Mouse (Mus musculus): ENCODE measurements around the gene Txk. TPM values are rescaled to one million over a fixed set of nuclear protein-coding genes. Genes with fewer than 3 reads are reported as not detected.
A peak's percentile ranks its signal among the peaks of the same experiment; 100 is the strongest.

Txk gene
- polyA plus RNA-seq, 1 experiment: 0.16 TPM

DNA sequence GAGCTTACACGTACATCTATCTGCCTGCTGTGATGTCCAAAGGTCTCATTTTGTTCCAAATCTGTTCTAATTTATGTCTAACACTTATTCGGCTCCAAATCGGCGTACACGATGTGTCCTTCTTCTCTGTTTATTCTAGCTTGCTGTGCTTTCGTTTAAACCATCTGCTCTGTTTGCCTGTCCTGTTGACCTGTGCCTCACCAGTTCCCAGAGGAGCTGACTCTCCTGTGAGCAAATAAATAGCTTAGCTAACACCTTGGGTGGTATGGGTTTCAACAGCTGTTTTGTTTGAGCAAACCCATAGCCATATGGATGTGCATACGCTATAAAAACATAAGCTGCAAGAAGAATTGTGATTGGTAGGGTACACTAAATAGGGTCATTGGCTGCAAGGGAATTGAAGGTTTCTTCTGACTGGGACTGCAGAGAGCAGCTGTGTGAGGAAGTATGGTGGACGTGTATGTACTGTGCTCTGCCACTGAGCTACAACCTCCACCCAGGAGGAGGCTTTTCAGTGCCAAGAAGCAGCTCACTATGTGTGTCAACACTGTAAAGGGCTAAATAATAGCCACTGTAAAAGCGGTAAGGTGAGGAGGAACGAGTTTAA, 99.4 kb downstream of the Txk start:
- Histone ChIP-seq H3K27ac (ENCODE audit: insufficient read depth, low read length) (no peak overlapping the region), H3K4me3 (ENCODE audit: insufficient read depth, low read length) (no peak overlapping the region)
- TF ChIP-seq CTCF (IDR thresholded peaks at IDR 0.05; ENCODE audit: borderline replicate concordance, insufficient read depth, low read length): no peak
- TF ChIP-seq POLR2A (IDR thresholded peaks at IDR 0.05; ENCODE audit: low read depth, low read length): no peak

DNA sequence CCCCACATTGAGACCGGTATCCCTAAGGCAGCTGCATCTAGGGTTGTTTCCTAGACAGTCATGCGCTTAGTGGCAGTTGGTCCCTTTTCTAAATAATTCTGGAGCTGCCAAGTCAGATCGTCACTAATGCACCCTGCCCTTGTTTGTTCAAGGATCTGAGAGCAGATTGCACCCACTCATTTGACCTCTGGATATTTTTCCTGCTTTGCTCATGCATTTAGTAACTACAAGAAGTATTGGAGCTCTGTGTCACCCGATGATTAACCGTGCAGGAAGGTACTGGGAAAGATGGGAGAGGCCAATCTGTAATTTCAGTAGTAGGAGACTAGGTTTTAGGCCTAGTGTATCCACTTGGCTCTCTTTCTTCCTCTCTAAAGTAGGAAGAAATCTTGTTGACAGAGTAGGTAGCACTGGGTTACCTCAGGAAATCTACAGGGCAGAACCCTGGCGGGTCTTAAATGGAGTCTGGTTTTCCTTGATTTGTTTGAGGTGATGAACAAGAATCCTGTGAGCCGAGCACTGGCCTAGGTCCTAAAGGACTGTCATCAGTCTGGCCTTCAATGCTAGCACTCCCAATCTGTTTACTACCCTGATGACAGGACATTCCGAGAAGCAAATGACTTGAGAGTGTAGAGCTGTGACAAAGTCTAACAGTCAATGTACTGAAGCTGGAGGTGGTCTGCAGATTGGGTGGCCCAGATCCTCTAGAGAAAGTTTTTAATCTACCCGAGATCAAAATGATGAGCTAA, 103.4 kb downstream of the Txk start:
- Histone ChIP-seq H3K4me1 (ENCODE audit: control insufficient read depth, insufficient read depth, low read length) (peaks cover 2% of the 10 kb centered on the region; the same call in 1 of the 2 replicates), H3K4me3 (ENCODE audit: insufficient read depth, low read length) (peak overlapping the region; percentile 67), H3K27ac (ENCODE audit: insufficient read depth, low read length) (peak overlapping the region; percentile 85)
- TF ChIP-seq CTCF (IDR thresholded peaks at IDR 0.05; ENCODE audit: borderline replicate concordance, insufficient read depth, low read length): no peak
- TF ChIP-seq POLR2A (IDR thresholded peaks at IDR 0.05; ENCODE audit: low read depth, low read length): no peak

More for the DNA sequence above, 99.4 kb downstream of the Txk start:
- H3K4me1 ChIP-seq (ENCODE audit: control insufficient read depth, insufficient read depth, low read length): peaks cover 2% of the 10 kb centered on the region; the same call in 1 of the 2 replicates

DNA sequence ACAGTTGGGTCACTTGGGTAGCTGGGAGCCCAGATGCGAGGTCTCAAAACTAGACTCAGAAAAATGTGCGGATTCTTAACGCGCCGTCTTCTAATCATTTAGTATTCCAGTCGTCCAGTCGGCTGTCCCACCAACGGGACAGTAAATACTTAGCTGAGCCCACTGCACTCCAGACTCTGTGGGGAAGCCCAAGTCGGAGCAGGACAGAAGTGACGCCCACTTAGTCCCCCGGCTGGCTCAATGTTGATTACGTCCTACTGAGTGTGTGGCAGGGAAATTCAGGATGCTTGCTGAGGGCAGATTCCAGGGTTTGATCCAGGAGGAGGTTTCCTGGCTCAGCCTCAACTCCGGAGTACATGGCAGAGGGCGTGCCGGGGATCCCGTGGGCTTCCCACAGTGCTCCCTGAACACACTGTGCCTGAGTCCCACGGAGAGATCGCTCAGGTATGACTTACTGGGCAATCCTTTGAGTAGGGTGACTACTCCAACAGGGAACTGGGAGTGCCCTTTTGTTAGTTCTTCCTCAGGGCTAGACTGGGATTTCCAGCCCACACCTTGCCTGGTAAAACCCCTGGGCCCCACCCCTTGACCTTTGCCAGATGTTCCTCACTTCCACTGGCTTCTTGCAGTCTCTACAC, 104.5 kb downstream of the Txk start:
- peak overlapping the region; percentile 85; the same call in 1 of the 2 replicates for H3K27ac ChIP-seq (ENCODE audit: insufficient read depth, low read length)
- TF ChIP-seq CTCF (IDR thresholded peaks at IDR 0.05; ENCODE audit: borderline replicate concordance, insufficient read depth, low read length): no peak
- TF ChIP-seq POLR2A (IDR thresholded peaks at IDR 0.05; ENCODE audit: low read depth, low read length): no peak
- H3K4me1 ChIP-seq (ENCODE audit: control insufficient read depth, insufficient read depth, low read length): peaks cover 2% of the 10 kb centered on the region; the same call in 1 of the 2 replicates
- peak overlapping the region; percentile 67 for H3K4me3 ChIP-seq (ENCODE audit: insufficient read depth, low read length)

DNA sequence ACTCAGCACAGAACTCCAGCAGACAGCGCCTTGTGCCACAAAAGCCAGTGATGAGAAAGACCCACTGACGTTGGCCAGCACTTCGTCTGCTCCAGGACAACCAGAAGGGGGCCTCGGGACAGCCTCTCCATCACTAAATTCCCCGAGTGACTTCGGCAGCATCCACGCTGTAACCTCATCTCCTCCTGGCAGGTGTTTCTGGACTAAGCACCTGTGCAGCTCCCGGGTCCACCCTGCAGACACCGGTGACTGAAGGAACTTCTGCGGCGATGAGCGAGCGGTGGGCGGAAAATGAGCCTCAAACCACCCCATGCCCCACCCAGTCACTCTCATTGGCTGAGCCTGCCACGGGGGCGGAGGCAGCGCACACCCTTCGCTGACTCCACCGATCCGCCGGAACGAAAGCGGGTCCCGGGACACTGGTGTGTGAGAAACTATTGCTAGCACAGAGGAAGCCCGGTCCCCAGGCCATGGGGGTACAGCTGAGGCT, 105.1 kb downstream of the Txk start, which contains the start of gene Nipal1:
Gene Nipal1, plus strand, starts transcription at position 378 of the 490 bp plus-strand sequence.
- H3K4me3 ChIP-seq (ENCODE audit: insufficient read depth, low read length): peak within 1 kb of the TSS; percentile 67
- peaks cover 2% of the 10 kb centered on the region; the same call in 1 of the 2 replicates for H3K4me1 ChIP-seq (ENCODE audit: control insufficient read depth, insufficient read depth, low read length)
- TF ChIP-seq POLR2A (IDR thresholded peaks at IDR 0.05; ENCODE audit: low read depth, low read length) (peak; percentile 54; the same call in 1 of the 2 replicates), CTCF (IDR thresholded peaks at IDR 0.05; ENCODE audit: borderline replicate concordance, insufficient read depth, low read length) (no peak)
- peak within 1 kb of the TSS; percentile 85 for H3K27ac ChIP-seq (ENCODE audit: insufficient read depth, low read length)

DNA sequence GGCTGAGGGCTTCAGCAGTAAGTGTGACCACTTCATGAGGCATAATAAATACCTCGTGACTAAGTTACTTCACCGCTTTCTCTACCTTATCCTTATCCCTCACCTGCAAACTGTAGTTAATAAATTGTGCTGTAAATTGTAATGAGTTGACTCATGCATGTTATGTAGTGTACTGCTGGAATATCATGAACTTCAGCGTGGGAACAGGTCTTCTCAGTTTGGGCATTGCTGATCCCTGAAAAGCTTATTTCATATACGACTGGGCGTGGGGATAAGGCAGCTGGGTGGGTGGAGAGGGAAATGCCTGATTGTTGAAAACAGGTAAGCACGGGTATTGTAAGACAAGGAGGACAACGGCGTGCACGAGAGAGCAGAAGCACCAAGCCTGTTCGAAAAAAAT, 105.6 kb downstream of the Txk start:
- Histone ChIP-seq H3K4me1 (ENCODE audit: control insufficient read depth, insufficient read depth, low read length) (peaks cover 2% of the 10 kb centered on the region; the same call in 1 of the 2 replicates), H3K4me3 (ENCODE audit: insufficient read depth, low read length) (peak overlapping the region; percentile 67), H3K27ac (ENCODE audit: insufficient read depth, low read length) (no peak overlapping the region)
- TF ChIP-seq CTCF (IDR thresholded peaks at IDR 0.05; ENCODE audit: borderline replicate concordance, insufficient read depth, low read length) (no peak), POLR2A (IDR thresholded peaks at IDR 0.05; ENCODE audit: low read depth, low read length) (no peak)

DNA sequence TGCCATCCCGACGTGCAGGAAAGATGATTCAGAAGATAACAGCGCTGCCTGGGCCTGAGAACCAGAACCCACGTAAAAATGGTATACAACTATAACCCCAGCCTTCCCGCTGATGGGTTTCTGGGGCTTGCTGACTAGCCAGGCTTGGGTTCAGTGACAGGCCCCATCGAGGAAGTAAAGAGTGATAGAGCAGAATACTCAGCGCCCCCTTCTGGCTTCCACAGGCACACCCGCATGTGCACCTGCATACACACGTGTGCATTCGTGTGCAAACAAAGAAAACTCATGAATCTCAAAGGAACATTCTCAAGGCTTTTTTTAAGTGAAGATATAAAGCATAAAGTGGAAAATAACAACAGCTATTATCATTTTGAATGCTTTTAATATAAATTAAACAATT, 106.4 kb downstream of the Txk start:
- H3K4me3 ChIP-seq (ENCODE audit: insufficient read depth, low read length): no peak overlapping the region
- peaks cover 2% of the 10 kb centered on the region; the same call in 1 of the 2 replicates for H3K4me1 ChIP-seq (ENCODE audit: control insufficient read depth, insufficient read depth, low read length)
- no peak overlapping the region for H3K27ac ChIP-seq (ENCODE audit: insufficient read depth, low read length)
- TF ChIP-seq POLR2A (IDR thresholded peaks at IDR 0.05; ENCODE audit: low read depth, low read length): no peak
- TF ChIP-seq CTCF (IDR thresholded peaks at IDR 0.05; ENCODE audit: borderline replicate concordance, insufficient read depth, low read length): peak; percentile 24; the same call in 1 of the 2 replicates

Other genes starting within 250 kb of the Txk start
- not detected in 2 replicates for gene Corin, start 248.3 kb downstream of the Txk start, polyA plus RNA-seq (2011; ENCODE audit: insufficient read length, low read depth, missing spikeins)
- 28.5 and 52.7 TPM in 2 replicates for gene Nfxl1, start 193.1 kb downstream of the Txk start, polyA plus RNA-seq (2011; ENCODE audit: insufficient read length, low read depth, missing spikeins)
- 0.27 TPM in 1 of 2 replicates, not detected in the other for gene Zar1, start 171.5 kb downstream of the Txk start, polyA plus RNA-seq (2011; ENCODE audit: insufficient read length, low read depth, missing spikeins)
- not detected in 2 replicates for gene Gm5868, start 165.2 kb downstream of the Txk start, polyA plus RNA-seq (2011; ENCODE audit: insufficient read length, low read depth, missing spikeins)
- not detected in 2 replicates for gene Cnga1, start 108.5 kb downstream of the Txk start, polyA plus RNA-seq (2011; ENCODE audit: insufficient read length, low read depth, missing spikeins)
- 6.2 and 19.6 TPM in 2 replicates for gene Nipal1, start 105.0 kb downstream of the Txk start, polyA plus RNA-seq (2011; ENCODE audit: insufficient read length, low read depth, missing spikeins)
- gene Tec, start 115.7 kb upstream of the Txk start, polyA plus RNA-seq (2011; ENCODE audit: insufficient read length, low read depth, missing spikeins): 9.4 and 17.0 TPM in 2 replicates
- gene Slain2, start 161.5 kb upstream of the Txk start, polyA plus RNA-seq (2011; ENCODE audit: insufficient read length, low read depth, missing spikeins): 59.6 and 62.0 TPM in 2 replicates
- gene Gm10135, start 221.9 kb upstream of the Txk start, polyA plus RNA-seq (2011; ENCODE audit: insufficient read length, low read depth, missing spikeins): not detected in 2 replicates

Measured in embryonic fibroblast, embryonic 13.5 days (primary cell).